In genomic region chrX:152352553-152353153, GRCm38 (mm10) we compare ENCODE assay signal across 9 mouse cellular contexts. TPM values are rescaled to one million over a fixed set of nuclear protein-coding genes. Genes with fewer than 3 reads are reported as not detected.
DNase-seq lines count a peak whose midpoint lies in the region; ATAC-seq lines count a peak whose summit lies in the region.
"Had no signal": no experiment of that assay in that cellular context is flagged by ENCODE, and none has a peak within 500 bp of the region (broad histone marks: within the 10 kb centered on the region; RNA-seq: fewer than 3 reads in every experiment).

No protein-coding gene starts in this region.

- WGBS in embryonic facial prominence, embryonic 11.5 days = 19% methylated on average over 5 of the region's 5 CpGs
- WGBS in liver, embryonic 15.5 days (ENCODE audit: insufficient replicate concordance) = 18% methylated on average over 5 of the region's 5 CpGs
- WGBS in neural tube, embryonic 11.5 days = 30% methylated on average over 5 of the region's 5 CpGs

- no peaks in the 10 kb centered on the region for H3K27me3 ChIP-seq in embryonic facial prominence, embryonic 11.5 days (ENCODE audit: control insufficient read depth, insufficient read depth, low read length)
- peaks cover 7% of the 10 kb centered on the region; the same call in 1 of the 2 replicates for H3K27me3 ChIP-seq in liver, embryonic 15.5 days
- H3K27me3 ChIP-seq in neural tube, embryonic 11.5 days (ENCODE audit: control insufficient read depth, insufficient read depth, low read length) = peaks cover 8% of the 10 kb centered on the region

- H3K4me3 ChIP-seq in embryonic facial prominence, embryonic 11.5 days (ENCODE audit: low read depth, low read length) = no peak overlapping the region
- H3K4me3 ChIP-seq in liver, embryonic 15.5 days (replicated peaks) = no peak overlapping the region
- H3K4me3 ChIP-seq in neural tube, embryonic 11.5 days (ENCODE audit: low read depth, low read length) = no peak overlapping the region

- H3K9me3 ChIP-seq in embryonic facial prominence, embryonic 11.5 days (replicated peaks; ENCODE audit: control insufficient read depth, low read length) = no peaks in the 10 kb centered on the region
- H3K9me3 ChIP-seq in liver, embryonic 15.5 days (replicated peaks) = no peaks in the 10 kb centered on the region
- H3K9me3 ChIP-seq in neural tube, embryonic 11.5 days (ENCODE audit: control insufficient read depth, low read length) = no peaks in the 10 kb centered on the region
- H3K9me3 ChIP-seq: G1E had no signal

- DNase-seq in cerebellum, adult 11 months = no peak
- peak; percentile 82 for DNase-seq in NIH3T3 (ENCODE audit: low read depth)
- peak; percentile 72 for DNase-seq in embryonic facial prominence, embryonic 11.5 days (ENCODE audit: low spot score)
- peak; percentile 44 for DNase-seq in hindlimb bud, embryonic 11.5 days (ENCODE audit: extremely low spot score, low read depth, low spot score)
- peak; percentile 37 for DNase-seq in neural tube, embryonic 11.5 days (ENCODE audit: low spot score)
- DNase-seq in testis, postnatal 14 days (ENCODE audit: low spot score) = no peak

- H3K4me2 ChIP-seq in embryonic facial prominence, embryonic 11.5 days (ENCODE audit: low read depth, low read length) = no peak overlapping the region
- H3K4me2 ChIP-seq in liver, embryonic 15.5 days = no peak overlapping the region
- no peak overlapping the region for H3K4me2 ChIP-seq in neural tube, embryonic 11.5 days (ENCODE audit: low read depth)

- no peaks in the 10 kb centered on the region for H3K4me1 ChIP-seq in embryonic facial prominence, embryonic 11.5 days (ENCODE audit: control insufficient read depth, insufficient read depth, low read length)
- no peaks in the 10 kb centered on the region for H3K4me1 ChIP-seq in liver, embryonic 15.5 days (replicated peaks)
- H3K4me1 ChIP-seq in neural tube, embryonic 11.5 days (ENCODE audit: control insufficient read depth, insufficient read depth, low read length) = no peaks in the 10 kb centered on the region

- no peak overlapping the region for H3K9ac ChIP-seq in embryonic facial prominence, embryonic 11.5 days (replicated peaks; ENCODE audit: low read length)
- no peak overlapping the region for H3K9ac ChIP-seq in liver, embryonic 15.5 days
- no peak overlapping the region for H3K9ac ChIP-seq in neural tube, embryonic 11.5 days (ENCODE audit: low read length)

- ATAC-seq in cerebellum, adult (ENCODE audit: insufficient number of reproducible peaks, low FRiP score, low TSS enrichment) = peak; percentile 45; the same call in 1 of the 2 replicates
- ATAC-seq in embryonic facial prominence, embryonic 11.5 days (replicated peaks; ENCODE audit: insufficient number of reproducible peaks, low FRiP score, low TSS enrichment, low read depth) = peak; percentile 80
- peak; percentile 31; the same call in 1 of the 2 replicates for ATAC-seq in liver, embryonic 15.5 days (ENCODE audit: insufficient read depth)
- peak; percentile 60; the same call in 1 of the 2 replicates for ATAC-seq in neural tube, embryonic 11.5 days (ENCODE audit: insufficient read depth, low FRiP score, low TSS enrichment)

- H3K36me3 ChIP-seq in embryonic facial prominence, embryonic 11.5 days (replicated peaks; ENCODE audit: control insufficient read depth, insufficient read depth, low read depth, low read length) = no peaks in the 10 kb centered on the region
- no peaks in the 10 kb centered on the region for H3K36me3 ChIP-seq in liver, embryonic 15.5 days (replicated peaks)
- no peaks in the 10 kb centered on the region for H3K36me3 ChIP-seq in neural tube, embryonic 11.5 days (ENCODE audit: control insufficient read depth, insufficient read depth, low read length)
- H3K36me3 ChIP-seq: G1E had no signal

- no peak overlapping the region for H3K27ac ChIP-seq in embryonic facial prominence, embryonic 11.5 days (replicated peaks; ENCODE audit: low read depth, low read length)
- no peak overlapping the region for H3K27ac ChIP-seq in liver, embryonic 15.5 days (replicated peaks)
- H3K27ac ChIP-seq in neural tube, embryonic 11.5 days (ENCODE audit: low read depth, low read length) = no peak overlapping the region

RNA-seq across cellular contexts. Expression of gene Tspyl2, which starts 10.4 kb away (rescaled TPM):
- 24.7 and 25.2 TPM in 2 replicates for polyA plus RNA-seq in embryonic facial prominence, embryonic 11.5 days (2014; fragmentation: Nextera tagmentation; extraction: Ambion mirVana)
- 4.5 and 5.5 TPM in 2 replicates for polyA plus RNA-seq in liver, embryonic 15.5 days (2015; fragmentation: Nextera tagmentation; extraction: Ambion mirVana)
- 32.3 and 34.4 TPM in 2 replicates for polyA plus RNA-seq in neural tube, embryonic 11.5 days (2014; fragmentation: Nextera tagmentation; extraction: Ambion mirVana)

RNA-seq across cellular contexts. Expression of gene Gpr173, which starts 15.9 kb away (rescaled TPM):
- 5.2 and 6.4 TPM in 2 replicates for polyA plus RNA-seq in embryonic facial prominence, embryonic 11.5 days (2014; fragmentation: Nextera tagmentation; extraction: Ambion mirVana)
- 0.03 and 0.12 TPM in 2 replicates for polyA plus RNA-seq in liver, embryonic 15.5 days (2015; fragmentation: Nextera tagmentation; extraction: Ambion mirVana)
- 5.8 and 6.1 TPM in 2 replicates for polyA plus RNA-seq in neural tube, embryonic 11.5 days (2014; fragmentation: Nextera tagmentation; extraction: Ambion mirVana)
- polyA plus RNA-seq: G1E had no signal

RNA-seq across cellular contexts. Expression of gene Kantr, which starts 25.4 kb away (rescaled TPM):
- 15.2 and 20.8 TPM in 2 replicates for polyA plus RNA-seq in embryonic facial prominence, embryonic 11.5 days (2014; fragmentation: Nextera tagmentation; extraction: Ambion mirVana)
- polyA plus RNA-seq in liver, embryonic 15.5 days (2015; fragmentation: Nextera tagmentation; extraction: Ambion mirVana) = 2.8 and 3.2 TPM in 2 replicates
- 17.0 and 17.8 TPM in 2 replicates for polyA plus RNA-seq in neural tube, embryonic 11.5 days (2014; fragmentation: Nextera tagmentation; extraction: Ambion mirVana)

Comparison
In these comparisons a context has a peak if more than half of its experiments do, and no peak if none do; other contexts are left out.
1. DNase-seq: peak in NIH3T3 (single experiment), embryonic facial prominence, embryonic 11.5 days (single experiment), hindlimb bud, embryonic 11.5 days (single experiment) and neural tube, embryonic 11.5 days (single experiment); none in cerebellum, adult 11 months (single experiment) and testis, postnatal 14 days (single experiment).
2. Peak in every context shown above with its lines, with median percentiles within 50 percentile points of each other: ATAC-seq.